Mouse (Mus musculus) heart, embryonic 13.5 days (tissue): Measurements from ENCODE around the gene Acadm. TPM values are rescaled to one million over a fixed set of nuclear protein-coding genes. Genes with fewer than 3 reads are reported as not detected.

Experiments used
- ATAC-seq: fragments of 200-750 bp; cut with Nextera tagmentation; 2 replicates; pipeline ENCODE4 v1.8.0; 2017; ENCODE audit warnings: moderate TSS enrichment; ENCODE audit not compliant: insufficient number of reproducible peaks, low FRiP score, low TSS enrichment; ENCODE audit errors: extremely low read depth
- H3K27ac ChIP-seq: fragments of 300-500 bp; sonication (generic); replicated peaks from 2 replicates; pipeline ENCODE4 v1.5.1; 2015; ENCODE audit warnings: moderate library complexity, mild to moderate bottlenecking, inconsistent platforms
- H3K27me3 ChIP-seq: fragments of 300-500 bp; sonication (generic); replicated peaks from 2 replicates; pipeline ENCODE4 v1.6.1; 2015; ENCODE audit warnings: mild to moderate bottlenecking, inconsistent platforms
- H3K36me3 ChIP-seq: fragments of 300-500 bp; sonication (generic); 2 replicates; pipeline ENCODE4 v1.6.1; 2015; ENCODE audit warnings: mild to moderate bottlenecking, inconsistent platforms
- H3K4me1 ChIP-seq: fragments of 300-500 bp; sonication (generic); 2 replicates; pipeline ENCODE4 v1.6.1; 2015; ENCODE audit warnings: inconsistent platforms
- H3K4me2 ChIP-seq: fragments of 300-500 bp; sonication (generic); 2 replicates; pipeline ENCODE4 v1.6.1; 2015; ENCODE audit warnings: inconsistent platforms, mild to moderate bottlenecking, moderate library complexity
- H3K4me3 ChIP-seq: fragments of 300-500 bp; sonication (generic); 2 replicates; pipeline ENCODE4 v1.5.1; 2015; ENCODE audit warnings: moderate library complexity, mild to moderate bottlenecking, inconsistent platforms
- H3K9ac ChIP-seq: fragments of 300-500 bp; sonication (generic); 2 replicates; pipeline ENCODE4 v1.6.1; 2015; ENCODE audit warnings: inconsistent platforms, mild to moderate bottlenecking, moderate library complexity
- H3K9me3 ChIP-seq: fragments of 300-500 bp; sonication (generic); 2 replicates; pipeline ENCODE4 v1.6.1; 2016; ENCODE audit warnings: inconsistent platforms
- WGBS: fragments of 180-500 bp; shearing (Covaris S2); methylation state at CpG from one replicate; pipeline ENCODE4 v1.1.7; 2015; ENCODE audit warnings: mixed read lengths; 5-methylcytosine and 5-hydroxymethylcytosine counted together
- polyA plus RNA-seq: library from polyadenylated mRNA; unstranded; fragments of >200 nt; fragmentation: Nextera tagmentation; extraction: Ambion mirVana; gene quantifications from 2 replicates; pipeline ENCODE4 v1.2.1, GENCODE M21; 2015

Acadm gene
- polyA plus RNA-seq, 1 experiment from 2014 or later = 179 TPM

DNA sequence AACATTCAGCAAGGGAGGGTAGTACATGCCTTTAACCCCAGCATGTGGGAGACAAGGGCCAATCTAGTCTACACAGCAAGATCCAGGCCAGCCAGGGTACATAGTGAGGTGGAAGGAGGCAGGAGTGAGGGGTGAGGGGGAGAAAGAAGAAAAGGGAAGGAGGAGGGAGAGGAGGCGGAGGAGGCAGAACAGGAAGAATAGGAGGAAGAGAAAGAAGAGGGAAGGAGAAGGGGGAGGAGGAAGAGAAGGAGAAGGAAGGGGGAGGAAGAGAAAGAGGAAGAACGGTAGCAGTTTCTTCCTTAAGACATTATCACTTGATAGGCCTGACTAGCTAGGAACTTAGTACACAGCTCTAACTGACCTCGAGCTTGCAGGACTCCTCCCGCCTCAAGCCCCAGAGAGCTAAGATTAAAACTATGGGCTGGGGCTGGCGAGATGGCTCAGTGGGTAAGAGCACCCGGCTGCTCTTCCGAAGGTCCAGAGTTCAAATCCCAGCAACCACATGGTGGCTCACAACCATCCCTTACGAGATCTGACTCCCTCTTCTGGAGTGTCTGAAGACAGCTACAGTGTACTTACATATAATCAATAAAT is 55.1 kb downstream of the Acadm start:
- no peak for ATAC-seq
- H3K4me2 ChIP-seq = no peak overlapping the region
- H3K36me3 ChIP-seq = no peaks in the 10 kb centered on the region
- no peak overlapping the region for H3K27ac ChIP-seq
- H3K9me3 ChIP-seq = no peaks in the 10 kb centered on the region
- no peak overlapping the region for H3K4me3 ChIP-seq
- H3K27me3 ChIP-seq = no peaks in the 10 kb centered on the region
- WGBS = 65% methylated on average over 8 of the region's 8 CpGs
- no peaks in the 10 kb centered on the region for H3K4me1 ChIP-seq
- no peak overlapping the region for H3K9ac ChIP-seq

DNA sequence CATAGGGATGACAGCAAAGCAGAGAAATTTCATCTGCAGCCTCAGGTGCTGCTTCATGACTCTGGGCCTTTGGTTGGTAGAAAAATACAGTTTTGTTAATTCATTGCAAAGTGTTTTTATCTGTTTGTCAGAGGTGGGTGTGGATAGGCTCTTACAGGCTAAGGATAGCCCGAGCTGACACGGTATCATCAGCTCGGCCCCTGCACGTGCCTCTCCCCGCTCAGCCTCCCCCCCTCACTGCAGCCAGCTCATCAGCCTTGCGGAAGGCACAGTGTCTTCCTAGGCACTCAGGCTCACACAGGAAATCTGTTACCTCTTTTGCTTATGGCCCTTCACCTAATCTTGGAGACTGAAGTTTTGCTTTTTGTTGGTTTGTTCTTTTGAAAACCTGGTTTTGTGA is 56.3 kb downstream of the Acadm start:
- Histone ChIP-seq H3K4me1 (no peaks in the 10 kb centered on the region), H3K27ac (no peak overlapping the region), H3K4me2 (no peak overlapping the region), H3K36me3 (no peaks in the 10 kb centered on the region), H3K9ac (no peak overlapping the region), H3K4me3 (no peak overlapping the region), H3K27me3 (no peaks in the 10 kb centered on the region), H3K9me3 (no peaks in the 10 kb centered on the region)
- no peak for ATAC-seq
- 30% methylated on average over 6 of the region's 6 CpGs for WGBS

DNA sequence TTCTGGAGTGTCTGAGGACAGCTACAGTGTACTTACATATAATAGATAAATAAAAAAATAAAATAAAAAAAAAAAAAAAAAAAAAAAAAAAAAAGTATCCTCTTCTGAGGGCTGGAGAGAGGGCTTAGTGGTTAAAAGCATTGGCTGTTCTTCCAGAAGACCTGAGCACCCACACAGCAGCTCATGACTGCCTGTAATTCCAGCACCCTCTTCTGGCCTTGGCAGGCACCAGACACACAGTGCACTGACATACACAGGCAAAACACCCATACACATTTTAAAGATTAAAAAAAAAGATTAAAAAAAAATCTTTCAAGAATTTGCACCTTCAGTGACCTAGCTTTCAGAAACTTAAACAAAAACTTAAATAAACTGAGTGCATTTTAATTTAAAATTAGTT is 58.1 kb downstream of the Acadm start:
- ATAC-seq = no peak
- no peak overlapping the region for H3K27ac ChIP-seq

More for the DNA sequence above, 58.1 kb downstream of the Acadm start:
- Histone ChIP-seq H3K36me3 (no peaks in the 10 kb centered on the region), H3K4me2 (no peak overlapping the region), H3K4me3 (no peak overlapping the region), H3K9ac (no peak overlapping the region), H3K27me3 (no peaks in the 10 kb centered on the region), H3K9me3 (no peaks in the 10 kb centered on the region), H3K4me1 (no peaks in the 10 kb centered on the region)

Other genes starting within 250 kb of the Acadm start
- 21.7 and 24.8 TPM in 2 replicates for gene St6galnac3, start 219.5 kb downstream of the Acadm start, polyA plus RNA-seq
- 0.23 and 0.37 TPM in 2 replicates for gene Asb17, start 100.4 kb downstream of the Acadm start, polyA plus RNA-seq
- gene Msh4, start 38.5 kb downstream of the Acadm start, polyA plus RNA-seq = 0.10 and 0.12 TPM in 2 replicates
- gene Rabggtb, start 31.6 kb downstream of the Acadm start, polyA plus RNA-seq = 50.3 and 55.1 TPM in 2 replicates
- gene Slc44a5, start 28.8 kb upstream of the Acadm start, polyA plus RNA-seq = 0.76 and 0.78 TPM in 2 replicates